Mouse (Mus musculus) thymus, adult 2 months (tissue): ENCODE data around the gene Ikzf4.
"Not testable (repeated sequence)": the region's sequence is repeated elsewhere in the genome, so short reads cannot be mapped to it uniquely, and the experiment has no call there.

Experiments
- CTCF ChIP-seq: fragments of 200-500 bp; IDR thresholded peaks from 2 replicates; pipeline ENCODE4 v1.5.1; 2012; ENCODE audit warnings: mild to moderate bottlenecking, control low read depth, low read length, moderate library complexity, borderline replicate concordance; ENCODE audit not compliant: control insufficient read depth, poor library complexity, insufficient read depth; ENCODE audit errors: extremely low read depth
- POLR2A ChIP-seq: fragments of 200-500 bp; IDR thresholded peaks from 2 replicates; pipeline ENCODE4 v1.6.1; 2012; ENCODE audit warnings: mild to moderate bottlenecking, low read length, control low read depth, moderate library complexity; ENCODE audit not compliant: control insufficient read depth, poor library complexity, insufficient read depth; ENCODE audit errors: extremely low read depth

DNA sequence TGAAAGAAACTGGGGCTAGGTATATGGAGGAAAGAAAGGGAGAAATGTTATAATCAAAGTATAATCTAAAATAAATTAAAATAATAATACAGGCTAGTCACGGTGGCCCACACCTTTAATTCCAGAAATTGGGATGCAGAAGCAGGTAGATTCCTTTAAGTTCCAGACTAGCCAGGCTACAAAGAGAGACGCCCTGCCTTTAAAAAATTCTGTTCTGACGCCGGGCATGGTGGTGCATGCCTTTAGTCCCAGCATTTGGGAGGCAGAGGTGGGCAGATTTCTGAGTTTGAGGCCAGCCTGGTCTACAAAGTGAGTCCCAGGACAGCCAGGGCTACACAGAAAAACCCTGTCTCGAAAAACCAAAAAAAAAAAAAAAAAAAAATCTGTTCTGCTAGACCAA, 15.5 kb downstream of the Ikzf4 start:
- TF ChIP-seq CTCF, POLR2A: not testable (repeated sequence)
